Mouse (Mus musculus) megakaryocyte, embryonic 14.5 days (primary cell): Measurements from ENCODE around the gene Metap1. TPM values are rescaled to one million over a fixed set of nuclear protein-coding genes. Genes with fewer than 3 reads are reported as not detected.
A peak's percentile ranks its signal among the peaks of the same experiment; 100 is the strongest.
"Not testable (repeated sequence)": the region's sequence is repeated elsewhere in the genome, so short reads cannot be mapped to it uniquely, and the experiment has no call there.

Source experiments
- H3K27me3 ChIP-seq: replicated peaks from 2 replicates; pipeline ENCODE3; 2012; ENCODE audit warnings: inconsistent platforms
- H3K36me3 ChIP-seq: replicated peaks from 2 replicates; pipeline ENCODE3; 2012; ENCODE audit warnings: low read length, inconsistent platforms, mixed read lengths
- H3K4me1 ChIP-seq: 2 replicates; pipeline ENCODE4 v1.6.1; 2012; ENCODE audit warnings: inconsistent platforms
- H3K4me3 ChIP-seq: replicated peaks from 2 replicates; pipeline ENCODE3; 2012; ENCODE audit warnings: moderate library complexity, mild to moderate bottlenecking, inconsistent platforms
- H3K9me3 ChIP-seq: 2 replicates; pipeline ENCODE4 v1.6.1; 2012; ENCODE audit warnings: inconsistent platforms
- FLI1 ChIP-seq: IDR thresholded peaks from 2 replicates; pipeline ENCODE4 v1.6.1; 2012; ENCODE audit warnings: low read length, inconsistent platforms, mixed read lengths
- GATA1 ChIP-seq: IDR thresholded peaks from 3 replicates; pipeline ENCODE4 v1.6.1; 2012; ENCODE audit warnings: mixed read lengths, low read length, inconsistent platforms, borderline replicate concordance
- polyA plus RNA-seq: library from polyadenylated mRNA; stranded (reverse); fragments of >175 nt; gene quantifications from 2 replicates; pipeline ENCODE4 v1.2.3, GENCODE M21; 2012; ENCODE audit warnings: low replicate concordance; ENCODE audit not compliant: insufficient read depth

Metap1 gene
- polyA plus RNA-seq, 1 experiment = 10.2 TPM

- Histone ChIP-seq H3K27me3 (no peaks in the 10 kb centered on the region), H3K9me3 (0 out of 2 replicates have a peak, but pooled peaks cover 3% of the 10 kb centered on the region), H3K36me3 (peaks cover 82% of the 10 kb centered on the region), H3K4me3 (no peak overlapping the region), H3K4me1 (peaks cover 58% of the 10 kb centered on the region)
- no peak for TF ChIP-seq GATA1
- TF ChIP-seq FLI1 = no peak
Observed at GRCm38 (mm10) chr3:138483240-138483639, 6.1 kb downstream of the Metap1 start.

GRCm38 (mm10) chr3:138481526-138482284, 7.6 kb downstream of the Metap1 start:
- H3K36me3 ChIP-seq = peaks cover 87% of the 10 kb centered on the region
- H3K4me1 ChIP-seq = peaks cover 43% of the 10 kb centered on the region
- no peak overlapping the region for H3K4me3 ChIP-seq
- no peaks in the 10 kb centered on the region for H3K27me3 ChIP-seq
- H3K9me3 ChIP-seq = 0 out of 2 replicates have a peak, but pooled peaks cover 3% of the 10 kb centered on the region
- no peak for TF ChIP-seq GATA1
- no peak for TF ChIP-seq FLI1

- TF ChIP-seq FLI1 = no peak
- TF ChIP-seq GATA1 = no peak
- Histone ChIP-seq H3K4me3 (no peak overlapping the region), H3K27me3 (no peaks in the 10 kb centered on the region), H3K4me1 (peaks cover 32% of the 10 kb centered on the region), H3K9me3 (0 out of 2 replicates have a peak, but pooled peaks cover under 1% of the 10 kb centered on the region), H3K36me3 (peaks cover 89% of the 10 kb centered on the region)
Observed at GRCm38 (mm10) chr3:138479489-138479888, 9.8 kb downstream of the Metap1 start.

- Histone ChIP-seq H3K9me3 (no peaks in the 10 kb centered on the region), H3K4me3 (no peak overlapping the region), H3K36me3 (peaks cover 95% of the 10 kb centered on the region), H3K4me1 (peaks cover 14% of the 10 kb centered on the region), H3K27me3 (no peaks in the 10 kb centered on the region)
- TF ChIP-seq FLI1 (no peak), GATA1 (no peak)
Observed at GRCm38 (mm10) chr3:138471066-138471465, 18.2 kb downstream of the Metap1 start.

- H3K27me3 ChIP-seq, H3K4me3 ChIP-seq, H3K9me3 ChIP-seq: not testable (repeated sequence)
- peaks cover 14% of the 10 kb centered on the region for H3K4me1 ChIP-seq
- H3K36me3 ChIP-seq = peaks cover 98% of the 10 kb centered on the region
Observed at GRCm38 (mm10) chr3:138466656-138467055, 22.7 kb downstream of the Metap1 start.

- no peaks in the 10 kb centered on the region for H3K9me3 ChIP-seq
- no peak overlapping the region for H3K4me3 ChIP-seq
- no peaks in the 10 kb centered on the region for H3K27me3 ChIP-seq
- H3K4me1 ChIP-seq = peaks cover 14% of the 10 kb centered on the region
- H3K36me3 ChIP-seq = peaks cover 98% of the 10 kb centered on the region
- TF ChIP-seq FLI1 = no peak
- TF ChIP-seq GATA1 = no peak
Observed at GRCm38 (mm10) chr3:138464573-138465147, 24.7 kb downstream of the Metap1 start.

GRCm38 (mm10) chr3:138463807-138464206, 25.5 kb downstream of the Metap1 start:
- Histone ChIP-seq H3K9me3 (no peaks in the 10 kb centered on the region), H3K36me3 (peaks cover 98% of the 10 kb centered on the region), H3K4me1 (peaks cover 12% of the 10 kb centered on the region), H3K4me3 (no peak overlapping the region), H3K27me3 (no peaks in the 10 kb centered on the region)
- TF ChIP-seq GATA1 (no peak), FLI1 (no peak)

GRCm38 (mm10) chr3:138463137-138463536, 26.2 kb downstream of the Metap1 start:
- no peaks in the 10 kb centered on the region for H3K9me3 ChIP-seq
- H3K4me1 ChIP-seq = peaks cover 6% of the 10 kb centered on the region
- peaks cover 98% of the 10 kb centered on the region for H3K36me3 ChIP-seq
- TF ChIP-seq FLI1 (no peak), GATA1 (no peak)
- H3K4me3 ChIP-seq = peak overlapping the region; percentile 23
- no peaks in the 10 kb centered on the region for H3K27me3 ChIP-seq

- H3K4me1 ChIP-seq = peaks cover 3% of the 10 kb centered on the region; the same call in 1 of the 2 replicates
- no peak overlapping the region for H3K4me3 ChIP-seq
- no peaks in the 10 kb centered on the region for H3K27me3 ChIP-seq
- H3K36me3 ChIP-seq = peaks cover 98% of the 10 kb centered on the region
- H3K9me3 ChIP-seq = no peaks in the 10 kb centered on the region
- no peak for TF ChIP-seq GATA1
- TF ChIP-seq FLI1 = no peak
Observed at GRCm38 (mm10) chr3:138461832-138462231, 27.5 kb downstream of the Metap1 start.

- TF ChIP-seq FLI1 = no peak
- TF ChIP-seq GATA1 = no peak
- H3K4me3 ChIP-seq = no peak overlapping the region
Observed at GRCm38 (mm10) chr3:138460260-138460659, 29.1 kb downstream of the Metap1 start.

More at GRCm38 (mm10) chr3:138460260-138460659, 29.1 kb downstream of the Metap1 start:
- H3K4me1 ChIP-seq = peaks cover 3% of the 10 kb centered on the region; the same call in 1 of the 2 replicates
- peaks cover 99% of the 10 kb centered on the region for H3K36me3 ChIP-seq
- no peaks in the 10 kb centered on the region for H3K9me3 ChIP-seq
- no peaks in the 10 kb centered on the region for H3K27me3 ChIP-seq
